ENCODE assay signal across 8 mouse cellular contexts in genomic region chr10:127041774-127042338, GRCm38 (mm10). TPM values are rescaled to one million over a fixed set of nuclear protein-coding genes. Genes with fewer than 3 reads are reported as not detected.
DNase-seq lines count a peak whose midpoint lies in the region; ATAC-seq and TF ChIP-seq lines count a peak whose summit lies in the region.

No protein-coding gene starts in this region.

- H3K9me3 ChIP-seq in hindbrain, embryonic 14.5 days (ENCODE audit: control insufficient read depth, low read length) = no peaks in the 10 kb centered on the region

- in situ Hi-C loops in Patski (cut with MboI; ENCODE audit: low pct_unique_long_range_greater_than_20kb) = no loop called here

- H3K4me3 ChIP-seq in hindbrain, embryonic 14.5 days (replicated peaks; ENCODE audit: low read length) = peak overlapping the region; percentile 63

- H3K9ac ChIP-seq in hindbrain, embryonic 14.5 days = peak overlapping the region; percentile 82

- H3K4me2 ChIP-seq in hindbrain, embryonic 14.5 days (replicated peaks) = peak overlapping the region; percentile 98

- under 1% methylated on average over 44 of the region's 44 CpGs for WGBS in hindbrain, embryonic 14.5 days

- no peak for TF ChIP-seq CTCF in Patski (IDR thresholded peaks at IDR 0.05)

- ATAC-seq in Patski = peak; percentile 66
- ATAC-seq in hindbrain, embryonic 14.5 days (ENCODE audit: low FRiP score) = peak; percentile 87

- peak overlapping the region; percentile 4; the same call in 1 of the 2 replicates for H3K27ac ChIP-seq in hindbrain, embryonic 14.5 days

- no peaks in the 10 kb centered on the region for H3K27me3 ChIP-seq in Patski
- H3K27me3 ChIP-seq in hindbrain, embryonic 14.5 days (ENCODE audit: control insufficient read depth, insufficient read depth, low read length) = peaks cover 11% of the 10 kb centered on the region; the same call in 1 of the 2 replicates

- POLR2A ChIA-PET in Patski (lab: Charles Lee) = interaction anchor here (0.9 to 2.8 kb wide), 6 partner anchors 12 to 122 kb away, joined by 3 to 19 read pairs (median 4); partner anchors contain the start of genes Tsfm and Tspan31

- peaks cover 6% of the 10 kb centered on the region; the same call in 1 of the 2 replicates for H3K36me3 ChIP-seq in hindbrain, embryonic 14.5 days (replicated peaks; ENCODE audit: control insufficient read depth, insufficient read depth)

- H3K4me1 ChIP-seq in hindbrain, embryonic 14.5 days (replicated peaks; ENCODE audit: control insufficient read depth, insufficient read depth, low read length) = peaks cover 6% of the 10 kb centered on the region

- CTCF ChIA-PET in Patski (lab: Charles Lee) = interaction anchor here (1.6 to 2.6 kb wide), 2 partner anchors 10 to 16 kb away, joined by 8 to 13 read pairs; no protein-coding TSS in a partner anchor

- DNase-seq in Patski (ENCODE audit: low read depth, low spot score) = no peak
- DNase-seq in cerebellum, postnatal 25 days = peak; percentile 94 to 95
- DNase-seq in frontal cortex, postnatal 25 days (ENCODE audit: low spot score in 2 of 2) = peak; percentile 85 to 86
- DNase-seq in hindbrain, embryonic 14.5 days (ENCODE audit: low spot score) = peak; percentile 95
- peak; percentile 92 for DNase-seq in layer of hippocampus, postnatal 36 days
- peak; percentile 85 for DNase-seq in lung, postnatal 25 days (ENCODE audit: low spot score)
- DNase-seq in retina, adult 2 months (ENCODE audit: low read depth, low spot score) = peak; percentile 77
- peak; percentile 74 to 75 for DNase-seq in thymus, postnatal 36 days

RNA-seq across cellular contexts. Expression of gene Eef1akmt3, which starts 0.5 kb away (rescaled TPM):
- polyA plus RNA-seq in Patski (2021) = 0.44 TPM
- 0.13 and 0.25 TPM in 2 replicates for polyA plus RNA-seq in hindbrain, embryonic 14.5 days (2014; fragmentation: Nextera tagmentation; extraction: Ambion mirVana)
- under 1 TPM; 0.27 to 0.30 TPM for total RNA-seq in layer of hippocampus, postnatal 36 days (2021)

RNA-seq across cellular contexts. Expression of gene Mettl1, which starts 0.6 kb away (rescaled TPM):
- 15.8 TPM for polyA plus RNA-seq in Patski (2021)
- 19.5 and 22.1 TPM in 2 replicates for polyA plus RNA-seq in hindbrain, embryonic 14.5 days (2014; fragmentation: Nextera tagmentation; extraction: Ambion mirVana)
- total RNA-seq in layer of hippocampus, postnatal 36 days (2021) = 10 to 100 TPM; 12.0 to 12.6 TPM

RNA-seq across cellular contexts. Expression of gene Cyp27b1, which starts 6.2 kb away (rescaled TPM):
- 0.51 TPM for polyA plus RNA-seq in Patski (2021)
- polyA plus RNA-seq in hindbrain, embryonic 14.5 days (2014; fragmentation: Nextera tagmentation; extraction: Ambion mirVana) = 0.08 TPM in 1 of 2 replicates, not detected in the other
- 1 to 10 TPM; 1.6 to 1.7 TPM for total RNA-seq in layer of hippocampus, postnatal 36 days (2021)

RNA-seq across cellular contexts. Expression of gene Tsfm, which starts 11.2 kb away (rescaled TPM):
- polyA plus RNA-seq in Patski (2021) = 61.7 TPM
- polyA plus RNA-seq in hindbrain, embryonic 14.5 days (2014; fragmentation: Nextera tagmentation; extraction: Ambion mirVana) = 59.1 and 65.0 TPM in 2 replicates
- total RNA-seq in layer of hippocampus, postnatal 36 days (2021) = 10 to 100 TPM; 25.8 to 28.0 TPM

RNA-seq across cellular contexts. Expression of gene March9, which starts 18.1 kb away (rescaled TPM):
- polyA plus RNA-seq in Patski (2021) = 28.6 TPM
- 12.0 and 12.9 TPM in 2 replicates for polyA plus RNA-seq in hindbrain, embryonic 14.5 days (2014; fragmentation: Nextera tagmentation; extraction: Ambion mirVana)
- 10 to 100 TPM; 21.3 to 21.6 TPM for total RNA-seq in layer of hippocampus, postnatal 36 days (2021)
